Mouse (Mus musculus) intestine, postnatal 0 days (tissue): ENCODE data around the gene Gpc6. TPM values are rescaled to one million over a fixed set of nuclear protein-coding genes. Genes with fewer than 3 reads are reported as not detected.

Experiments used
- ATAC-seq: fragments of 200-750 bp; cut with Nextera tagmentation; 2 replicates; pipeline ENCODE4 v1.8.0; 2017; ENCODE audit warnings: mild to moderate bottlenecking, moderate TSS enrichment, moderate library complexity
- H3K27ac ChIP-seq: fragments of 300-500 bp; sonication (generic); 2 replicates; pipeline ENCODE4 v1.5.1; 2014; ENCODE audit warnings: mild to moderate bottlenecking, low read depth, low read length, moderate library complexity
- H3K27me3 ChIP-seq: fragments of 300-500 bp; sonication (generic); replicated peaks from 2 replicates; pipeline ENCODE4 v1.6.1; 2014; ENCODE audit warnings: low read length, mixed read lengths; ENCODE audit not compliant: control insufficient read depth, insufficient read depth
- H3K36me3 ChIP-seq: fragments of 300-500 bp; sonication (generic); 2 replicates; pipeline ENCODE4 v1.6.1; 2014; ENCODE audit warnings: mild to moderate bottlenecking, moderate library complexity; ENCODE audit not compliant: control insufficient read depth, insufficient read depth
- H3K4me1 ChIP-seq: fragments of 300-500 bp; sonication (generic); replicated peaks from 2 replicates; pipeline ENCODE4 v1.6.1; 2014; ENCODE audit warnings: antibody characterized with exemption, low read length, mixed read lengths; ENCODE audit not compliant: control insufficient read depth, insufficient read depth
- H3K4me2 ChIP-seq: fragments of 300-500 bp; sonication (generic); replicated peaks from 2 replicates; pipeline ENCODE4 v1.6.1; 2014; ENCODE audit warnings: low read depth, mild to moderate bottlenecking, moderate library complexity
- H3K4me3 ChIP-seq: fragments of 300-500 bp; sonication (generic); 2 replicates; pipeline ENCODE4 v1.5.1; 2014; ENCODE audit warnings: low read depth, low read length
- H3K9ac ChIP-seq: fragments of 300-500 bp; sonication (generic); 2 replicates; pipeline ENCODE4 v1.6.1; 2014; ENCODE audit warnings: mild to moderate bottlenecking, low read depth, low read length
- H3K9me3 ChIP-seq: fragments of 300-500 bp; sonication (generic); 2 replicates; pipeline ENCODE4 v1.6.1; 2016; ENCODE audit warnings: mixed run types; ENCODE audit not compliant: control insufficient read depth
- CTCF ChIP-seq: sonication (generic); IDR thresholded peaks from 2 replicates; pipeline ENCODE4 v1.5.1; 2016; ENCODE audit warnings: low read depth, mild to moderate bottlenecking, control low read depth, antibody characterized with exemption, moderate library complexity
- WGBS: fragments of 180-500 bp; shearing (Covaris S2); extraction: QIAGEN DNeasy Blood & Tissue Kit; methylation state at CpG from one replicate; pipeline ENCODE4 v1.1.7; 2014; 5-methylcytosine and 5-hydroxymethylcytosine counted together
- polyA plus RNA-seq: library from polyadenylated mRNA; unstranded; fragments of >200 nt; fragmentation: Nextera tagmentation; extraction: Ambion mirVana; gene quantifications from 2 replicates; pipeline ENCODE4 v1.2.1, GENCODE M21; 2015

The Gpc6 gene
- polyA plus RNA-seq, 1 experiment from 2014 or later, result 6.6 TPM

GRCm38 (mm10) chr14:117919612-117920011 lies 994.5 kb downstream of the Gpc6 start:
- Histone ChIP-seq H3K4me3 (no peak overlapping the region), H3K36me3 (no peaks in the 10 kb centered on the region), H3K27ac (no peak overlapping the region), H3K27me3 (no peaks in the 10 kb centered on the region), H3K4me1 (no peaks in the 10 kb centered on the region), H3K9me3 (no peaks in the 10 kb centered on the region), H3K9ac (no peak overlapping the region), H3K4me2 (no peak overlapping the region)
- no peak for TF ChIP-seq CTCF
- WGBS, result 92% methylated on average over 5 of the region's 5 CpGs
- no peak for ATAC-seq

GRCm38 (mm10) chr14:117921393-117922014 lies 996.4 kb downstream of the Gpc6 start:
- H3K9me3 ChIP-seq, result no peaks in the 10 kb centered on the region
- H3K27ac ChIP-seq, result no peak overlapping the region
- no peaks in the 10 kb centered on the region for H3K4me1 ChIP-seq
- H3K4me2 ChIP-seq, result no peak overlapping the region
- 75% methylated on average over 18 of the region's 18 CpGs for WGBS
- H3K9ac ChIP-seq, result no peak overlapping the region
- no peak for TF ChIP-seq CTCF
- no peaks in the 10 kb centered on the region for H3K36me3 ChIP-seq
- no peak overlapping the region for H3K4me3 ChIP-seq
- H3K27me3 ChIP-seq, result no peaks in the 10 kb centered on the region
- no peak for ATAC-seq

DNA sequence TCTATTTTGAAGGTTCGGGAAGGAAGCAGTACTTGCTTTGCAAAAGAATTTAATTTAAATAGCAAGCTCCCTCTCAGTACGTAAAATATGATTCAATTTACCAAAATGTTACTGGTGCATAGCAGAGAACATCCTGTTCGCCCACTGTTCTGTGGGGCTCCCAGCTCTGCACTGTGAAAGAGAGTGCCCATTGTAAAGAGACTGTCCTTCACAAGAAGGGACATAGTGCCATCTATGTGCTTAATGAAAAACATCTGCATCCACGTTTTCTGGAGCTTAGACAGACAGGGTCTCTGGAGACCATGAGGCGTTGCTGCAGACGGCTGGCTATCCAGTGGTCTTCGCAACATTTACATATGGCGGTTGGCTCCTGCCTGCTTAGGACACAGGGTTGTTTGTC lies 998.6 kb downstream of the Gpc6 start:
- Histone ChIP-seq H3K9ac (no peak overlapping the region), H3K27me3 (no peaks in the 10 kb centered on the region), H3K4me1 (no peaks in the 10 kb centered on the region), H3K27ac (no peak overlapping the region), H3K9me3 (no peaks in the 10 kb centered on the region), H3K36me3 (no peaks in the 10 kb centered on the region), H3K4me2 (no peak overlapping the region), H3K4me3 (no peak overlapping the region)
- TF ChIP-seq CTCF, result 0 out of 2 replicates have a peak, but pooled peaks have one; percentile 10
- 87% methylated on average over 8 of the region's 8 CpGs for WGBS
- ATAC-seq, result no peak

GRCm38 (mm10) chr14:117930105-117930847 lies 1005.2 kb downstream of the Gpc6 start:
- no peak overlapping the region for H3K4me3 ChIP-seq
- no peak for ATAC-seq
- H3K9ac ChIP-seq, result no peak overlapping the region
- H3K4me1 ChIP-seq, result no peaks in the 10 kb centered on the region
- no peaks in the 10 kb centered on the region for H3K36me3 ChIP-seq
- H3K4me2 ChIP-seq, result no peak overlapping the region
- WGBS, result 41% methylated on average over 13 of the region's 13 CpGs
- TF ChIP-seq CTCF, result no peak
- no peaks in the 10 kb centered on the region for H3K27me3 ChIP-seq
- H3K27ac ChIP-seq, result no peak overlapping the region
- no peaks in the 10 kb centered on the region for H3K9me3 ChIP-seq

GRCm38 (mm10) chr14:117930848-117931816 lies 1006.0 kb downstream of the Gpc6 start:
- no peak overlapping the region for H3K9ac ChIP-seq
- no peak overlapping the region for H3K4me2 ChIP-seq
- H3K27ac ChIP-seq, result no peak overlapping the region
- 77% methylated on average over 16 of the region's 16 CpGs for WGBS
- H3K9me3 ChIP-seq, result no peaks in the 10 kb centered on the region
- no peaks in the 10 kb centered on the region for H3K36me3 ChIP-seq
- no peak overlapping the region for H3K4me3 ChIP-seq
- ATAC-seq, result no peak
- H3K4me1 ChIP-seq, result no peaks in the 10 kb centered on the region
- H3K27me3 ChIP-seq, result no peaks in the 10 kb centered on the region
- no peak for TF ChIP-seq CTCF
